Mouse (Mus musculus) intestine, embryonic 15.5 days (tissue): ENCODE measurements around the gene Cfap157. TPM values are rescaled to one million over a fixed set of nuclear protein-coding genes. Genes with fewer than 3 reads are reported as not detected.
A peak's percentile ranks its signal among the peaks of the same experiment; 100 is the strongest.

Experiments
- ATAC-seq: fragments of 200-750 bp; cut with Nextera tagmentation; 2 replicates; pipeline ENCODE4 v1.8.0; 2017; ENCODE audit warnings: moderate TSS enrichment, moderate library complexity
- H3K27ac ChIP-seq: fragments of 300-500 bp; sonication (generic); 2 replicates; pipeline ENCODE4 v1.5.1; 2015; ENCODE audit warnings: mild to moderate bottlenecking, inconsistent platforms
- H3K27me3 ChIP-seq: fragments of 300-500 bp; sonication (generic); replicated peaks from 2 replicates; pipeline ENCODE4 v1.6.1; 2015; ENCODE audit warnings: inconsistent platforms
- H3K36me3 ChIP-seq: fragments of 300-500 bp; sonication (generic); 2 replicates; pipeline ENCODE4 v1.6.1; 2015; ENCODE audit warnings: inconsistent platforms
- H3K4me1 ChIP-seq: fragments of 300-500 bp; sonication (generic); replicated peaks from 2 replicates; pipeline ENCODE4 v1.6.1; 2015; ENCODE audit warnings: inconsistent platforms
- H3K4me2 ChIP-seq: fragments of 300-500 bp; sonication (generic); replicated peaks from 2 replicates; pipeline ENCODE4 v1.6.1; 2015; ENCODE audit warnings: mild to moderate bottlenecking, inconsistent platforms
- H3K4me3 ChIP-seq: fragments of 300-500 bp; sonication (generic); replicated peaks from 2 replicates; pipeline ENCODE4 v1.5.1; 2015; ENCODE audit warnings: inconsistent platforms
- H3K9ac ChIP-seq: fragments of 300-500 bp; sonication (generic); 2 replicates; pipeline ENCODE4 v1.6.1; 2015; ENCODE audit warnings: inconsistent platforms
- H3K9me3 ChIP-seq: fragments of 300-500 bp; sonication (generic); 2 replicates; pipeline ENCODE4 v1.6.1; 2016; ENCODE audit warnings: inconsistent platforms
- WGBS: fragments of 180-500 bp; shearing (Covaris S2); methylation state at CpG from one replicate; pipeline ENCODE4 v1.1.7; 2015; 5-methylcytosine and 5-hydroxymethylcytosine counted together
- polyA plus RNA-seq: library from polyadenylated mRNA; unstranded; fragments of >200 nt; fragmentation: Nextera tagmentation; extraction: Ambion mirVana; gene quantifications from 2 replicates; pipeline ENCODE4 v1.2.1, GENCODE M21; 2015

Cfap157 gene
- 0.26 and 0.61 TPM in 2 replicates for polyA plus RNA-seq

DNA sequence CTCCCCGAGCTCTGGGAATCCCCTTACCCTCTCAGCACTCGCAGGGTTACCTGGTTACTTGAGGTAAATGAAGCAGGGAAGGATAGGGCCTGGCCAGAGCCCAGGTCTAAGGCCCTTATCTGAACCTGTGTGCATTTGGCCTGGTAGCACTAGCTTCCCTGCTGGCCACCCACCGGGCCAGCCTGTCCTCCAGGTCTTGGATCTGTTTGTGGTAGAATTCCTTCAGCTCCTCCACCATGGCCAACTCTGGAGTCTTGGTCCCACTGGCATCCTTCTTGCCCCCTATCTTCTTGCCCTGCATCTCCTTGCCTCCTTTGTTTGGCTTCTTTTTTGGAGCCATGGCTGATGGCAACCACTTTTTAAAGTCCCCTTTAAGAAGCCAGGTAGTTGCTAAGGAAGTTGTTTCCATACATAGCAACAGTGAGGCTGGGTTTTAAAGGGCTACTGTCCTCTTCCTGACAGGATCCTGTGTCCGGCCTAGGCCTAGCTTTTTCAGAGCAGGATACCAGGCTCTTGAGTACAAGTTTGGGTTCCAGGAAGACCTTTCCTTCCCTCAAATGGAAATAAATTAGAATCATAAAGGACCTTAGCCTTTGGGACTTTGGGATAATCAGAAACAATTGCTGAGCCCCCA is at the start of gene Cfap157:
Gene Cfap157, minus strand, starts transcription at position 381 of the 634 bp plus-strand sequence.
- no peaks in the 10 kb centered on the region for H3K36me3 ChIP-seq
- no peak within 1 kb of the TSS for H3K9ac ChIP-seq
- ATAC-seq, result no peak
- no peak within 1 kb of the TSS for H3K4me3 ChIP-seq
- 53% methylated on average over 4 of the region's 4 CpGs for WGBS
- no peaks in the 10 kb centered on the region for H3K4me1 ChIP-seq
- no peaks in the 10 kb centered on the region for H3K27me3 ChIP-seq
- H3K4me2 ChIP-seq, result no peak within 1 kb of the TSS
- H3K27ac ChIP-seq, result no peak within 1 kb of the TSS
- no peaks in the 10 kb centered on the region for H3K9me3 ChIP-seq

DNA sequence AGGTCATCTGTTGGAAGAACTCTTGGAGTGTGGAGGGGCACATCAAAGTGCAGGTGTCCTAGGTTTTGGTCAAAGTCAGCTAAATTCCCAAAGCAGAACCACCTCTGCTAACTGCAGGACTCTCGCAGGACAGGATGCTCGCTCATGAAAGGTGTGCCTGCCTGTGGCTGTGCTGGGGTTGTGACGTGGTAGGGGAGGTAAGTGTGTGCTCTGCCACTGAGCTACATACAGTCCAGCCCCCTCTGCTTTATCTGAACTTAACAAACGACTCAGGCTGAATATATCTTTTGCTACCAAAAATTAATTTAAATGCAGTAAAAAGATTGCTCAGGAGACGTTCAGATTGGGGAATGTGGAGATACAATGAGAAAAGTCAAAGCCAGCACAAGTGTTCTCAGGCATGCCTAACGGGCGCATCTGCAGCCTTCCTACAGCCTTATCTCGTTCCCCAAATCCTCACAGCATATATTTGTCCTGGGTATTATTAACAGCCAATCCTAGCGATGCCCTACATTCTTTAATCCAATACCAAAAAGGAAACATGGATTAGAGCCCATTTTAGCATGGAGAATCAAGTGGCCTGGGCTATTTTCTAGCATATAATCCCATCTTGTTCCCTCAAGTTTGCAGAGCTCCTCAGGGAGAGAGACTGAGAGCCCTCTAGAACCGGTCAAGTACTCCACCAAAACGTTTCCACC is 44.9 kb upstream of the Cfap157 start:
- WGBS, result 68% methylated on average over 11 of the region's 11 CpGs
- Histone ChIP-seq H3K36me3 (no peaks in the 10 kb centered on the region), H3K9me3 (no peaks in the 10 kb centered on the region), H3K4me2 (no peak overlapping the region), H3K4me1 (peaks cover 5% of the 10 kb centered on the region), H3K9ac (no peak overlapping the region), H3K27me3 (no peaks in the 10 kb centered on the region), H3K4me3 (no peak overlapping the region), H3K27ac (no peak overlapping the region)
- no peak for ATAC-seq

DNA sequence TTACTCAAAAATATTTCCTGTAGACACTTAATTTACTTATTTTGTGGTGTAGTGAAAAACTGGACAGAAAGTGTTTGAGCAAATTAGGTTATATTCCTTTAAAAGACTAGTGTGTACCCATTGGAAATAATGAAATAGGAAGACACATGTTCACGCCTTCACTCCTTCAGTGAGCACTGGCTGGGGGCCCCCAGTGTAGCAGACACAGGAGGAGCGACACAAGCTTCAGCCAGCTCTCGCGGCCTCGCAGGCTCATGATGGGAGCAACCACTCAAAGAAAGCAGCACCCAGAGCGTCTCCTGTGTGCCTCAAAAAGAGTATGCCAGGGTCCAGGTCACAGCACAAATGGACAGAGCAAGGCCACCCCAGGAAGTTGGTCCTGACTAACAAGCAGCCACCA is 41.6 kb upstream of the Cfap157 start:
- H3K36me3 ChIP-seq, result no peaks in the 10 kb centered on the region
- no peak overlapping the region for H3K4me2 ChIP-seq
- ATAC-seq, result no peak
- no peak overlapping the region for H3K9ac ChIP-seq
- 96% methylated on average over 6 of the region's 6 CpGs for WGBS
- peaks cover 15% of the 10 kb centered on the region for H3K4me1 ChIP-seq
- H3K9me3 ChIP-seq, result no peaks in the 10 kb centered on the region
- no peaks in the 10 kb centered on the region for H3K27me3 ChIP-seq
- no peak overlapping the region for H3K4me3 ChIP-seq
- no peak overlapping the region for H3K27ac ChIP-seq

DNA sequence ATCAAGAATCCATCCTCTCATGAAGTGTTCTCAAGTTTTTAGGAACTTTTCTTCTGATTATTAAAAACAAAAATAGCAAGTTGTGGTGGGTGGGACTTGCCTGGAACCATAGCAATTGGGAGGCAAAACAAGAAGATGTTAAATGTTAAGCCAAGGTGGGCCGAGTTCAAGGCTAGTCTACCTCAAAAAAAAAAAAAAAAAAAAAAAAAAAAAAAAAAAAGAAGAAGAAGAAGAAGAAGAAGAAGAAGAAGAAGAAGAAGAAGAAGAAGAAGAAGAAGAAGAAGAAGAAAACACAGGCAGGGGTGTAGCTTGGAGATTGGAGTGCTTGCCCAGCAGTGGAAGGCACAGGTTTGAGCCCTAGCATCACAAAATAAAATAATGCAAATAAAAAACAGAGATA is 40.5 kb upstream of the Cfap157 start:
- 0 out of 2 replicates have a peak overlapping the region, but pooled peaks have one; percentile 36 for H3K27ac ChIP-seq
- WGBS, result 86% methylated on average over 1 of the region's 1 CpGs

DNA sequence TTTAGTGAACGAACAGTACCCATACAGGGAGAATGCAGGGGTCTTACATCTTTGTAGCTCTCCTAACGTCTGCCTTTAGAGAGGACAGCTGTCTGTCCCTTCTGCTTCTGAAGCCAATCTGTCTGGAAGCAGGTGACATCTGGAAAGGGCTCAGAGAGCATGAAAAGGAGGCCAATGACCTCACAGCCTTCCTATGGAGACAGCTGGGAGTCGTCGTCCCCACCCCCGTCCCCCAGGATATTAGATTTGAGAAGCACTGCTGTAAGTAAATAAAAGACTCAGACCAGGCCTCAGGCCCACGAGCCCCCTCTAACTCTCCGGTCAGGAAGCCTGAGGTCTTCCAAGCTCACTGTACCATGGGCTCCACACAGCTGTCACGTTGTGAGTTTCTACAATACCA is 40.0 kb upstream of the Cfap157 start:
- WGBS, result 42% methylated on average over 8 of the region's 8 CpGs
- ATAC-seq, result no peak
- 0 out of 2 replicates have a peak overlapping the region, but pooled peaks have one; percentile 36 for H3K27ac ChIP-seq

More for the DNA sequence above, 40.5 kb upstream of the Cfap157 start:
- Histone ChIP-seq H3K36me3 (no peaks in the 10 kb centered on the region), H3K9me3 (no peaks in the 10 kb centered on the region), H3K4me1 (peaks cover 15% of the 10 kb centered on the region), H3K27me3 (no peaks in the 10 kb centered on the region), H3K4me2 (no peak overlapping the region), H3K4me3 (no peak overlapping the region), H3K9ac (no peak overlapping the region)
- ATAC-seq, result no peak

DNA sequence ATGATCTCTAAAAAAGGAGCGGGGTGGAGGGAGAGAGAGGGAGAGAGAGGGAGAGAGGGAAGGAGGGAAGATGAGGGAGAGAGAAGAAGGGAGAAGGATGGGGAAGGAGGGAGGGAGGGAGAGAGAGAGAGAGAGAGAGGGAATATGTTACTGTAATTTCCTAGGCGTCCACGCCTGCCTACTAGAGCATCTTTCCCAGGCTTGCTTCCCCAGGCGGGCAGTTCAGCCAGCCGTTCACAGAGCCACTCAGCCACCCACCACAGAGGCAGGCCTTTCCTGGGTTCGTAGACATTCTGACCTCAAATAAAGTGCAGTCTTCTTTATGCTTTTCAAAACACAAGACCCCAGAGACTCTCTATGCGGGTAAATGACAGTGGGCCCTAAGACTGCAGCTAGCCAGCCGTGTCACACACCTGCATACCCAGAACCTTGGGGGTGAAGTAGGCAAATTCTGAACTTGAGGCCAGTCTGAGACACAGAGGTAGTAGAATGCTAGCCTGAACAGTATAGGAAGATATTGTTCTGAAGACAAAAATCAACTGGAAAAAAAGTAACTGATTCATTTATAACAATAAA is 39.4 kb upstream of the Cfap157 start:
- no peak overlapping the region for H3K4me2 ChIP-seq
- WGBS, result 63% methylated on average over 8 of the region's 8 CpGs
- H3K4me3 ChIP-seq, result no peak overlapping the region
- no peak overlapping the region for H3K9ac ChIP-seq
- H3K27ac ChIP-seq, result no peak overlapping the region
- H3K9me3 ChIP-seq, result no peaks in the 10 kb centered on the region
- H3K27me3 ChIP-seq, result no peaks in the 10 kb centered on the region
- no peaks in the 10 kb centered on the region for H3K36me3 ChIP-seq
- no peak for ATAC-seq
- peaks cover 15% of the 10 kb centered on the region for H3K4me1 ChIP-seq

More for the DNA sequence above, 40.0 kb upstream of the Cfap157 start:
- no peaks in the 10 kb centered on the region for H3K36me3 ChIP-seq
- H3K9me3 ChIP-seq, result no peaks in the 10 kb centered on the region
- H3K9ac ChIP-seq, result no peak overlapping the region
- H3K27me3 ChIP-seq, result no peaks in the 10 kb centered on the region
- no peak overlapping the region for H3K4me2 ChIP-seq
- peaks cover 15% of the 10 kb centered on the region for H3K4me1 ChIP-seq
- no peak overlapping the region for H3K4me3 ChIP-seq

DNA sequence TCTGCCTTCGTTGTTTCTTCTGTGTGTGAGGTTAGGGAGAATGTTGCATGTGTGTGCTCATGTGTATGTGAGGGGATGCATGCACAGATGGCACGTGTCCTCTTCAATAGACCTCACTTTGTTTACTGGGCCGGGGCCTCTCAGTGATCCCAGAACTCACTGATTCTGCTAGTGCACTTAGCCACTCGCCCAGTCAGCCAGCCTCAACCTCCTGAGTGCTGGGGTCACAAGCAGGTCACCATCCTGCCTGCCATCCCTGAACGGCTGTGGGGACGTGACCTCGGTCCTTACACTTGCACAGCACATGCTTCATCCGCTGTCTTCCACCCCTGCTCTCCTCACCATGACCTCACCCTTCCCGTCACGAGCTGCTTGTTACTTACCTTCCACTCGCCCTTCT is 38.9 kb upstream of the Cfap157 start:
- WGBS, result 39% methylated on average over 11 of the region's 11 CpGs
- Histone ChIP-seq H3K27ac (no peak overlapping the region), H3K4me3 (no peak overlapping the region), H3K36me3 (no peaks in the 10 kb centered on the region), H3K4me2 (no peak overlapping the region), H3K9me3 (no peaks in the 10 kb centered on the region), H3K4me1 (peaks cover 15% of the 10 kb centered on the region), H3K9ac (no peak overlapping the region), H3K27me3 (no peaks in the 10 kb centered on the region)
- no peak for ATAC-seq

DNA sequence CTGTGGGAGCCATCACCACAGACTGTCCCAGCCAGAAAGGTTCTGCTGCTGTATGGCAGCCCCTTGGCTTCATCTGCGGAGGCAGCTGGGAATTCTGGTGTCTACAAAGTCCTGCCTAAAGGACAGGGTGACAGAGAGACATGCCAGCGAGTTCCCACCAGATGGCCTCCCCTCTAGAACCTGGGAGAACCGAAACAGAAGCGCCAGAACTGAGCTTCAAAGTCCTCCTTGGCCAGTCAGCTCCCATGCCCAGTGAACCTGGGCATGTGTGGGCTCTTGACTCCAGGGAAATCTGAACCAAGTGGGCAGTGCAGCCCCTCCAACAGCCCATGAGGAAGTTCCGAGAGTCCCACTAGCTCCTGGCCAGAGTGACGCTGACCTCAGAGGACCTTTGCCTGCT is 38.4 kb upstream of the Cfap157 start:
- no peak overlapping the region for H3K27ac ChIP-seq
- no peak overlapping the region for H3K4me3 ChIP-seq
- ATAC-seq, result no peak
- 83% methylated on average over 6 of the region's 6 CpGs for WGBS
- H3K9ac ChIP-seq, result no peak overlapping the region
- H3K4me1 ChIP-seq, result peaks cover 15% of the 10 kb centered on the region
- no peak overlapping the region for H3K4me2 ChIP-seq
- H3K9me3 ChIP-seq, result no peaks in the 10 kb centered on the region
- H3K36me3 ChIP-seq, result no peaks in the 10 kb centered on the region
- no peaks in the 10 kb centered on the region for H3K27me3 ChIP-seq

DNA sequence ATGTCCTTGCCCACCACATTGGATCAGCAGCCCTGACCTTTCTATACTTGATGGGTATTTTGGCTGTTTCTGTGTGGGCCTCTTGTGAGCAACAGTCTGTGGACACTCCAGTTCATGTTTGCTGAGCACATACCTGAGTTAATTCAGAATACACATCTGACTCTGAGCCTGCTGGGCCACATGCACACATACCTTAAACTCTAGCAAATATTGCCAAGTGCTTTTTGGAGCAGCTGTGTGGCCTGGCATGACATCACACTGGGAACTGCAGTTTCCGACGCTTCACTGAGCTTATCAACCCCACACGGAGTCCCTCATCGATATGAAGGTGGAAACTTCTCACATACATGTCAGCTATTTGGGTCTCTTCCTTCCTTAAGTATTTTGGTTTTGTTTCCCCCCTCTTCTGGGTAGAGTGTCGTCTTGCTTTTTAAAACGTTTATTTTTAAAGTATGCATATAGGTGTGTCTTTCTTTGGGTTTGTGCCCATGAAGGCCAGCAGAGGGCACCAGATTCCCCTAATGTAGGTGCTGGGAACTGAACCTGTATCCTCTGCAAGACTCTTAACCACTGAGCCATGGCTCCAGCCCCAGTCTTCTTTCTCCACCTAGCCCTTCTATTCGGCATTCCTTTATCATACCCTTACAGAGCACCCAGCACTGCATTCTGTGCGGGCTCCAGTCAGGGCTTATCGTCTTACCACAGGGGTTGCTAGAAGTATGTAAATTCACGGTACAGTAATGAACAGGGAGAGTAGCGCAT is 37.0 kb upstream of the Cfap157 start:
- no peak for ATAC-seq

DNA sequence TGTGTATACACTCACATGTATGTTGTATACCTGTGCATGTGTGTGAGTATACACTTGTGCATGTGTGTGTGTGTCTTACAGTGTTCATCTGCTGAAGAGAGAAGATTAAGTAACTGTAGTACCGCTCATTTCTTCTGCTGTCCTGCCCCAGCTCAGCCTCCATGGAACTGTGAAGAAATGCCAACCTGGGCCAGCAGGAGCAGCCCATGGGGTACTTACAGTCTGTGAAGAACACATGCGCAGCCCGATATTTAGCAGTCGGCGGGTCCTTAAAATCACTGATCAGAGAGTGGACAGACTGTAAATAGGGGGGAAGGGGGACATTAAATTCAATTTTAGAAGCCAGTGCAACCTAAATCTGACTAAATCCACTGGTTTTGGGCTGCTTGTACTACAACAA is 34.0 kb upstream of the Cfap157 start:
- Histone ChIP-seq H3K36me3 (no peaks in the 10 kb centered on the region), H3K4me1 (peaks cover 3% of the 10 kb centered on the region; the same call in 1 of the 2 replicates), H3K4me3 (no peak overlapping the region), H3K4me2 (no peak overlapping the region), H3K9ac (no peak overlapping the region), H3K27me3 (no peaks in the 10 kb centered on the region), H3K9me3 (no peaks in the 10 kb centered on the region), H3K27ac (no peak overlapping the region)
- no peak for ATAC-seq
- 91% methylated on average over 5 of the region's 5 CpGs for WGBS

More for the DNA sequence above, 37.0 kb upstream of the Cfap157 start:
- Histone ChIP-seq H3K4me2 (no peak overlapping the region), H3K27ac (no peak overlapping the region), H3K9ac (no peak overlapping the region), H3K9me3 (no peaks in the 10 kb centered on the region), H3K27me3 (no peaks in the 10 kb centered on the region), H3K36me3 (no peaks in the 10 kb centered on the region), H3K4me1 (peaks cover 15% of the 10 kb centered on the region), H3K4me3 (no peak overlapping the region)
- WGBS, result 67% methylated on average over 11 of the region's 11 CpGs

DNA sequence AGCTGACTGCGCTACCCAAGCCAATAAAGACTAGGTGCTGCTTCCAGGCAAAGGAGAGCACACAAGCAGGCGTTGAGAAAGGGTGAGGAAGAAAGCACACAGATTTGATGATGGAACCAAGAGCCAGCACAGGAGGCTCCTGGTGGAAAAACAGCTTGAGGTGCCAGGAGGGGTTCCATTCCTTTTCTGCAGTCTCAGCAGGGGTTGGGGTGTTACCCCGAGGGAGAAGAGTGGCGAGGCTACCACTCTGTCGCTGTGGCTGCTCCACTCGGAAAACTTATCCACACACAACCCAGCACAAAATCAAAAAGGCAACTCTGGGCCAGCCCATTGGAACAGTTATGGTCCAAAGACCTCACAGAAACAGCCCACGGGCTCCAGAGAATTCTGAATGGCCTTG is 33.4 kb upstream of the Cfap157 start:
- H3K27me3 ChIP-seq, result no peaks in the 10 kb centered on the region
- no peak overlapping the region for H3K9ac ChIP-seq
- H3K4me3 ChIP-seq, result no peak overlapping the region
- no peaks in the 10 kb centered on the region for H3K36me3 ChIP-seq
- WGBS, result 71% methylated on average over 7 of the region's 7 CpGs
- ATAC-seq, result no peak
- no peak overlapping the region for H3K4me2 ChIP-seq
- no peaks in the 10 kb centered on the region for H3K9me3 ChIP-seq
- no peak overlapping the region for H3K27ac ChIP-seq
- H3K4me1 ChIP-seq, result no peaks in the 10 kb centered on the region

DNA sequence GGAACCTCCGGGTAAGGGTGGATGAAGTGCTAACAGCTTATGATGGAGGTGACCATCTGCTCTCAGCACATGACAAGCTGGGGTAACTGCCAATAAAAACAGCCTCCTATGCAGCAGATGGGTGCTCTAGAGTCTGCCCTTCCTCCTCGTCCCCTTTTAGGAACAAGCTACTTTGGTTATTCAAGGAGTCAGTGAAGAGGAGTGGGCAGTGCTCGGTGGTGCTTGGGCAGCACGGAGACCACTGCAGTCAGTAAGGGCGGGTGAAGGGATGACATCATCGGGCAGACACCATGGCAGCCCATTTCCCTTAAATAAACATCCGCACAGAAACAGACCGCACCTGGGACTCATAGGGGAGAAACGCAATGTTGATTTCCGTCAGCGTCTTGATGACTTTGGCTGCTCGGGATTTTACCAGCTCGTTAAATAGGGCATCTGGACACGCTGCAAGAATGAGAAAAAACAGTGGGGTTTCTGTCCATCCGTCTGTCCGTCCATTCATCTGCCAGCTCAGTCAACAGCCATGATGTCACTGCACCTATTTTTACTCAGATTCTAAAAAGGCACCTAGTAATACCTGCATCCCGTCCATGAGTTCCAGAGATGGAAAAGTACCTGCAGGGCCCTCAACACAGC is 32.8 kb upstream of the Cfap157 start:
- no peak for ATAC-seq
- 31% methylated on average over 17 of the region's 17 CpGs for WGBS

More for the DNA sequence above, 32.8 kb upstream of the Cfap157 start:
- H3K36me3 ChIP-seq, result no peaks in the 10 kb centered on the region
- H3K9ac ChIP-seq, result no peak overlapping the region
- no peaks in the 10 kb centered on the region for H3K27me3 ChIP-seq
- H3K9me3 ChIP-seq, result no peaks in the 10 kb centered on the region
- no peak overlapping the region for H3K4me2 ChIP-seq
- H3K4me1 ChIP-seq, result no peaks in the 10 kb centered on the region
- no peak overlapping the region for H3K4me3 ChIP-seq
- H3K27ac ChIP-seq, result no peak overlapping the region
